Mouse (Mus musculus): Measurements from ENCODE around the gene Babam2. TPM values are rescaled to one million over a fixed set of nuclear protein-coding genes. Genes with fewer than 3 reads are reported as not detected.

Babam2 gene
- total and polyA plus RNA-seq, 2 experiments from 2014 or later: 31.2 to 66.2 TPM

DNA sequence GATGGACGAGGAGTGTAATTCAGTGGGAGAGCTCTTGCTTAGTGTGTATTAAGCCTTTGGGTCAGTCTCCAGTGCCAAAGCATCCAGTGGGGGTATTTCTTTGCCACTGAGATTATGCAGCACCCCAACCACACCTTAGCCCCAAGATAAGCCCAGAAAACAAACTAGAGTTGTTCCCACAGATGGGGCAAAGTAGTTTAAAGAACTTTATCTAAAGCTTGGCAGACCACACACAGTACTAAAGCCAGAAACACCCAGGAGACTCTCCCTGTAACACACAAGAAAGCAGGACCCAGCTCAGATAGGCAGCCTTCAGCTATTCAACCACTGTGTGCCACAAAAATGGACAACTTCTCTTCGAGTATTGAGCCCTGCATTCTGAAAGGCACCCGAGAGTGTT, 376.6 kb downstream of the Babam2 start:
- H3K4me1 ChIP-seq (ENCODE audit: insufficient read depth, low read length): no peaks in the 10 kb centered on the region
- no peak overlapping the region for H3K27ac ChIP-seq
- no peak for TF ChIP-seq CTCF (IDR thresholded peaks at IDR 0.05; ENCODE audit: low read depth)
- ATAC-seq: no peak
- 87% methylated on average over 3 of the region's 3 CpGs for WGBS
- no peak overlapping the region for H3K4me2 ChIP-seq (ENCODE audit: low read depth, low read length)
- no peak overlapping the region for H3K9ac ChIP-seq (replicated peaks; ENCODE audit: low read length)
- H3K36me3 ChIP-seq (ENCODE audit: insufficient read depth, low read length): no peaks in the 10 kb centered on the region
- H3K4me3 ChIP-seq (ENCODE audit: low read length): no peak overlapping the region
- H3K9me3 ChIP-seq (ENCODE audit: low read length): no peaks in the 10 kb centered on the region
- no peak for DNase-seq (ENCODE audit: low spot score)
- no peaks in the 10 kb centered on the region for H3K27me3 ChIP-seq (ENCODE audit: insufficient read depth, low read length)

GRCm38 (mm10) chr5:32077139-32077538, 379.7 kb downstream of the Babam2 start:
- no peak for ATAC-seq
- TF ChIP-seq CTCF (IDR thresholded peaks at IDR 0.05; ENCODE audit: low read depth): no peak

DNA sequence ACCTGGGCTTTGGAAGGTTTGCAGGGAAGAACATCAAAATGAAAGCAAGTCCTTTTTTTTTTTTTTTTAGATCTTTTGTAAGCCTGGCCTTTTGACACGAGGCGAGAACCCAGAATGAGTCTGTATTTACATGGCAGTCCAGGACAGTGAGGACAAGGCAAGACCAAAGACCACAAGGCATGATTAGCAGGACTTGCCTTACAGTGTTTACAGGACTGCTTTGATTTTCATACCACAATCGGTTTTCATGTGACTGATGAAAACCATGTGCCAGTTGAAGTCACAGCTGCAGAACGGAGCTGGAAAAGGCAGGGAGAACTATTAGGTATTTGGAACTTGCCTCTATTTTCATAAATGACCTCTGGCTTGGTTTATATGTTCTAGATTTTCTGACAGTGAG, 381.5 kb downstream of the Babam2 start:
- Histone ChIP-seq H3K4me2 (ENCODE audit: low read depth, low read length) (no peak overlapping the region), H3K27ac (no peak overlapping the region), H3K36me3 (ENCODE audit: insufficient read depth, low read length) (no peaks in the 10 kb centered on the region), H3K9me3 (ENCODE audit: low read length) (no peaks in the 10 kb centered on the region), H3K27me3 (ENCODE audit: insufficient read depth, low read length) (no peaks in the 10 kb centered on the region), H3K4me3 (ENCODE audit: low read length) (no peak overlapping the region), H3K9ac (replicated peaks; ENCODE audit: low read length) (no peak overlapping the region), H3K4me1 (ENCODE audit: insufficient read depth, low read length) (no peaks in the 10 kb centered on the region)
- no peak for TF ChIP-seq CTCF (IDR thresholded peaks at IDR 0.05; ENCODE audit: low read depth)
- 85% methylated on average over 4 of the region's 4 CpGs for WGBS
- DNase-seq (ENCODE audit: low spot score): no peak
- ATAC-seq: no peak

More at GRCm38 (mm10) chr5:32077139-32077538, 379.7 kb downstream of the Babam2 start:
- Histone ChIP-seq H3K9ac (replicated peaks; ENCODE audit: low read length) (no peak overlapping the region), H3K4me2 (ENCODE audit: low read depth, low read length) (no peak overlapping the region), H3K36me3 (ENCODE audit: insufficient read depth, low read length) (no peaks in the 10 kb centered on the region), H3K9me3 (ENCODE audit: low read length) (no peaks in the 10 kb centered on the region), H3K4me1 (ENCODE audit: insufficient read depth, low read length) (no peaks in the 10 kb centered on the region), H3K27ac (no peak overlapping the region), H3K27me3 (ENCODE audit: insufficient read depth, low read length) (no peaks in the 10 kb centered on the region), H3K4me3 (ENCODE audit: low read length) (no peak overlapping the region)
- no peak for DNase-seq (ENCODE audit: low spot score)
- WGBS: 93% methylated on average over 3 of the region's 3 CpGs

DNA sequence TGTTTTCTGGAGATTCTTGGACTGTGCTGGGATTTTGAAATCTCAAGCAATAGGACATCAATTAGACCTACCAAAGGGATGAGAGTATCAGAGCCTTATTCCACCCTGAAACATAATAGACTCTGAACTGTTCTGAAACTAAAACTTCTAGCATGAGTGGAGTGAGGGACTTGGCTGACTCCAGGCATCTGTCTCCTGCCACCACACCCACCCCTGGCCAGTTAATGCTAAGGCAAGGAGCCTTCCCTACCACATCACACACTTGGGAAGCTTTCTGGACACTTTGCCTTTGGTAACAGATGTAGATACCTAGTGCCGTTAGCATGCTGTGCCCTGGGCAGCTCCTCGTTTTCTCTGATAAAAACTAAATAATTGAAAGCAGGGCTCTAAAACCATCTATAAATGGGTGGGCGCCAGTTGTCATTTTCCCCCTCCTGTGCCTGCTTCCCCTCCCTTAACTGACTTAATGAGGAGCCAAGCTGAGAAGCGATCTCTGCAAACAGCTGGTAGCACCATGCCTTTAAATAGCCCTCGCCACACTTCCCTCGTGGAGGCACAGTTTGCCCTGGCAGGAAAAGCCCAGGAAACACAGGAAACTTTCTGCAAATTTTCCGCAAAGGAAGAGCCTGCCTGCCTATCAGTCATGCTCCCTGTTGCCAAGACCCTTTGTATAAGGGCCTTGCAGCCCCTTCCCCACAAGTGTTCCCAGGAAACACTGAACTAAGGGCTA, 383.2 kb downstream of the Babam2 start:
- H3K9me3 ChIP-seq (ENCODE audit: low read length): no peaks in the 10 kb centered on the region
- no peaks in the 10 kb centered on the region for H3K36me3 ChIP-seq (ENCODE audit: insufficient read depth, low read length)
- H3K4me1 ChIP-seq (ENCODE audit: insufficient read depth, low read length): no peaks in the 10 kb centered on the region
- no peaks in the 10 kb centered on the region for H3K27me3 ChIP-seq (ENCODE audit: insufficient read depth, low read length)
- no peak overlapping the region for H3K4me3 ChIP-seq (ENCODE audit: low read length)
- ATAC-seq (no peak), DNase-seq (ENCODE audit: low spot score) (no peak)
- no peak overlapping the region for H3K4me2 ChIP-seq (ENCODE audit: low read depth, low read length)
- H3K27ac ChIP-seq: no peak overlapping the region
- WGBS: 29% methylated on average over 7 of the region's 7 CpGs
- TF ChIP-seq CTCF (IDR thresholded peaks at IDR 0.05; ENCODE audit: low read depth): no peak
- H3K9ac ChIP-seq (replicated peaks; ENCODE audit: low read length): no peak overlapping the region

GRCm38 (mm10) chr5:32084401-32084804, 386.9 kb downstream of the Babam2 start:
- Histone ChIP-seq H3K4me2 (ENCODE audit: low read depth, low read length) (no peak overlapping the region), H3K27ac (no peak overlapping the region), H3K4me3 (ENCODE audit: low read length) (no peak overlapping the region), H3K9ac (replicated peaks; ENCODE audit: low read length) (no peak overlapping the region), H3K27me3 (ENCODE audit: insufficient read depth, low read length) (no peaks in the 10 kb centered on the region), H3K36me3 (ENCODE audit: insufficient read depth, low read length) (no peaks in the 10 kb centered on the region), H3K4me1 (ENCODE audit: insufficient read depth, low read length) (no peaks in the 10 kb centered on the region), H3K9me3 (ENCODE audit: low read length) (no peaks in the 10 kb centered on the region)
- TF ChIP-seq CTCF (IDR thresholded peaks at IDR 0.05; ENCODE audit: low read depth): no peak
- no peak for ATAC-seq
- DNase-seq (ENCODE audit: low spot score): no peak
- WGBS: 76% methylated on average over 10 of the region's 10 CpGs

DNA sequence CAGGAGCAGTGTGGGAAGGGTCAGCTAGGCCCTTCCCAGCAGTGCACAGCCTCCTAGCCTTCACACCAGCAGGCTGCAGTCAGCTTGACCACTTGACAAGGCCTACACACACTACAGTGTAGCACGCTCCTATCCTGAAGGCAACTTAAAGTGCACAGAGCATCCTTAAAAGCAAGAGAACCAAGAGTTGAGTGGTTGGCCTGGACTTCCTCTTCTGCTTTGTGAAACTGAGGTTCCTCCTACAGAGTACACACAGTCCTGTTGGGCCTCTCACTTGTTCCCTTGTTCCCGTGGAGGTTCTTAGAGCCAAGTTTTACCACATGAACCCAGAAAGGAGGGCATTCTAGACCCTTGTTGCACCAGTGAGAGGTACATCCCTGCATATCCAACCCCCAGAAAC, 388.1 kb downstream of the Babam2 start:
- H3K9me3 ChIP-seq (ENCODE audit: low read length): no peaks in the 10 kb centered on the region
- 89% methylated on average over 2 of the region's 2 CpGs for WGBS
- H3K4me1 ChIP-seq (ENCODE audit: insufficient read depth, low read length): no peaks in the 10 kb centered on the region
- no peak overlapping the region for H3K9ac ChIP-seq (replicated peaks; ENCODE audit: low read length)
- no peak overlapping the region for H3K27ac ChIP-seq
- no peak for ATAC-seq
- no peak overlapping the region for H3K4me2 ChIP-seq (ENCODE audit: low read depth, low read length)
- no peaks in the 10 kb centered on the region for H3K36me3 ChIP-seq (ENCODE audit: insufficient read depth, low read length)
- no peak for TF ChIP-seq CTCF (IDR thresholded peaks at IDR 0.05; ENCODE audit: low read depth)
- DNase-seq (ENCODE audit: low spot score): no peak
- no peak overlapping the region for H3K4me3 ChIP-seq (ENCODE audit: low read length)
- H3K27me3 ChIP-seq (ENCODE audit: insufficient read depth, low read length): no peaks in the 10 kb centered on the region

DNA sequence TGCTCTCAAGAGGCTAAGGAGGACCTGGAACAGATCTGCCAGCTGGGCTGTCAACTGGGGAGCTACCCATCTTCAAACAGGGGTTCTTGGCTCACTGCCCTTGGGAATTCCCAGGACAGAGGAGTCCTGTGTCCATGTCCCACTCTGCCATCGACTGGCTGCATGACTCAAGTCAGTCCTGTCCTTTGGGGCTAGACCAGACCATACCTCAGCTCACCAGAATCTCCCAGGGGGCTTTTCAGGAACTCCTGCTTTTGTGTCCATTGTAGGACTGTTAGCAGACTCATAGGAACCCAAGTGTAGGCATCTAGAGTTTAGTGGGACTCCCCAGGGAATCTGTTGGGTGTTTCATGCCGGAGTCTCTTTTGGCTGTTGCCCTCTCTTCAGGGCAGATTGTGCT, 388.5 kb downstream of the Babam2 start:
- Histone ChIP-seq H3K27ac (no peak overlapping the region), H3K9me3 (ENCODE audit: low read length) (no peaks in the 10 kb centered on the region), H3K27me3 (ENCODE audit: insufficient read depth, low read length) (no peaks in the 10 kb centered on the region), H3K4me3 (ENCODE audit: low read length) (no peak overlapping the region), H3K9ac (replicated peaks; ENCODE audit: low read length) (no peak overlapping the region), H3K4me1 (ENCODE audit: insufficient read depth, low read length) (no peaks in the 10 kb centered on the region), H3K36me3 (ENCODE audit: insufficient read depth, low read length) (no peaks in the 10 kb centered on the region), H3K4me2 (ENCODE audit: low read depth, low read length) (no peak overlapping the region)
- DNase-seq (ENCODE audit: low spot score) (no peak), ATAC-seq (no peak)
- no peak for TF ChIP-seq CTCF (IDR thresholded peaks at IDR 0.05; ENCODE audit: low read depth)
- 92% methylated on average over 2 of the region's 2 CpGs for WGBS
